Mouse (Mus musculus): ENCODE measurements around the gene Myo18b. TPM values are rescaled to one million over a fixed set of nuclear protein-coding genes. Genes with fewer than 3 reads are reported as not detected.

The Myo18b gene
- polyA plus RNA-seq, 1 experiment from 2014 or later, result 1.8 TPM

GRCm38 (mm10) chr5:112769721-112770119, 126.4 kb downstream of the Myo18b start:
- WGBS, result 40% methylated on average over 4 of the region's 4 CpGs
- H3K27ac ChIP-seq (replicated peaks), result peak overlapping the region; percentile 65
- no peak overlapping the region for H3K4me3 ChIP-seq
- ATAC-seq (ENCODE audit: low FRiP score, low read depth), result 0 out of 2 replicates have a peak, but pooled peaks have one; percentile 27
- H3K4me1 ChIP-seq, result peaks cover 14% of the 10 kb centered on the region
- no peaks in the 10 kb centered on the region for H3K9me3 ChIP-seq
- H3K27me3 ChIP-seq, result peaks cover 1% of the 10 kb centered on the region; the same call in 1 of the 2 replicates
- no peak overlapping the region for H3K4me2 ChIP-seq (replicated peaks)
- H3K36me3 ChIP-seq, result no peaks in the 10 kb centered on the region
- no peak overlapping the region for H3K9ac ChIP-seq (replicated peaks)

- H3K36me3 ChIP-seq, result no peaks in the 10 kb centered on the region
- no peak overlapping the region for H3K4me2 ChIP-seq (replicated peaks)
- H3K9ac ChIP-seq (replicated peaks), result no peak overlapping the region
- H3K27me3 ChIP-seq, result peaks cover 3% of the 10 kb centered on the region; the same call in 1 of the 2 replicates
- peak overlapping the region; percentile 65 for H3K27ac ChIP-seq (replicated peaks)
- peaks cover 14% of the 10 kb centered on the region for H3K4me1 ChIP-seq
- H3K4me3 ChIP-seq, result no peak overlapping the region
- 54% methylated on average over 11 of the region's 11 CpGs for WGBS
- H3K9me3 ChIP-seq, result no peaks in the 10 kb centered on the region
- ATAC-seq (ENCODE audit: low FRiP score, low read depth), result no peak
Observed at GRCm38 (mm10) chr5:112769020-112769720, 127.0 kb downstream of the Myo18b start.

GRCm38 (mm10) chr5:112768556-112768955, 127.6 kb downstream of the Myo18b start:
- no peak for ATAC-seq (ENCODE audit: low FRiP score, low read depth)
- H3K4me2 ChIP-seq (replicated peaks), result no peak overlapping the region
- H3K36me3 ChIP-seq, result no peaks in the 10 kb centered on the region
- H3K27me3 ChIP-seq, result peaks cover 3% of the 10 kb centered on the region; the same call in 1 of the 2 replicates
- no peak overlapping the region for H3K4me3 ChIP-seq
- H3K9me3 ChIP-seq, result no peaks in the 10 kb centered on the region
- H3K27ac ChIP-seq (replicated peaks), result no peak overlapping the region
- peaks cover 12% of the 10 kb centered on the region for H3K4me1 ChIP-seq
- H3K9ac ChIP-seq (replicated peaks), result no peak overlapping the region
- 95% methylated on average over 5 of the region's 5 CpGs for WGBS

GRCm38 (mm10) chr5:112761415-112762075, 134.6 kb downstream of the Myo18b start:
- H3K9ac ChIP-seq (replicated peaks), result no peak overlapping the region
- H3K9me3 ChIP-seq, result no peaks in the 10 kb centered on the region
- no peak overlapping the region for H3K4me2 ChIP-seq (replicated peaks)
- no peak overlapping the region for H3K4me3 ChIP-seq
- 80% methylated on average over 3 of the region's 3 CpGs for WGBS
- H3K27ac ChIP-seq (replicated peaks), result no peak overlapping the region
- ATAC-seq (ENCODE audit: low FRiP score, low read depth), result no peak
- peaks cover 6% of the 10 kb centered on the region; the same call in 1 of the 2 replicates for H3K27me3 ChIP-seq
- H3K36me3 ChIP-seq, result no peaks in the 10 kb centered on the region
- no peaks in the 10 kb centered on the region for H3K4me1 ChIP-seq

GRCm38 (mm10) chr5:112755581-112755980, 140.6 kb downstream of the Myo18b start:
- Histone ChIP-seq H3K27ac (replicated peaks) (peak overlapping the region; percentile 52), H3K36me3 (no peaks in the 10 kb centered on the region), H3K4me1 (peaks cover 6% of the 10 kb centered on the region), H3K4me3 (no peak overlapping the region), H3K9ac (replicated peaks) (no peak overlapping the region), H3K4me2 (replicated peaks) (no peak overlapping the region), H3K9me3 (no peaks in the 10 kb centered on the region), H3K27me3 (0 out of 2 replicates have a peak, but pooled peaks cover 3% of the 10 kb centered on the region)
- 34% methylated on average over 10 of the region's 10 CpGs for WGBS
- ATAC-seq (ENCODE audit: low FRiP score, low read depth), result no peak

GRCm38 (mm10) chr5:112749634-112750033, 146.5 kb downstream of the Myo18b start:
- H3K27ac ChIP-seq (replicated peaks), result peak overlapping the region; percentile 57
- H3K4me3 ChIP-seq, result no peak overlapping the region
- no peaks in the 10 kb centered on the region for H3K36me3 ChIP-seq
- no peaks in the 10 kb centered on the region for H3K9me3 ChIP-seq
- WGBS, result 60% methylated on average over 5 of the region's 5 CpGs
- H3K4me1 ChIP-seq, result peaks cover 15% of the 10 kb centered on the region
- no peak overlapping the region for H3K9ac ChIP-seq (replicated peaks)
- 0 out of 2 replicates have a peak, but pooled peaks have one; percentile 16 for ATAC-seq (ENCODE audit: low FRiP score, low read depth)
- H3K4me2 ChIP-seq (replicated peaks), result no peak overlapping the region
- H3K27me3 ChIP-seq, result no peaks in the 10 kb centered on the region

- no peaks in the 10 kb centered on the region for H3K36me3 ChIP-seq
Observed at GRCm38 (mm10) chr5:112748001-112748719, 148.0 kb downstream of the Myo18b start.

GRCm38 (mm10) chr5:112747306-112747930, 148.7 kb downstream of the Myo18b start:
- H3K27me3 ChIP-seq, result no peaks in the 10 kb centered on the region
- no peak overlapping the region for H3K4me3 ChIP-seq
- H3K36me3 ChIP-seq, result no peaks in the 10 kb centered on the region
- H3K4me1 ChIP-seq, result peaks cover 21% of the 10 kb centered on the region
- no peak overlapping the region for H3K4me2 ChIP-seq (replicated peaks)
- H3K9ac ChIP-seq (replicated peaks), result no peak overlapping the region
- H3K27ac ChIP-seq (replicated peaks), result peak overlapping the region; percentile 35
- WGBS, result 67% methylated on average over 8 of the region's 8 CpGs
- no peak for ATAC-seq (ENCODE audit: low FRiP score, low read depth)
- no peaks in the 10 kb centered on the region for H3K9me3 ChIP-seq

More at GRCm38 (mm10) chr5:112748001-112748719, 148.0 kb downstream of the Myo18b start:
- no peak overlapping the region for H3K4me2 ChIP-seq (replicated peaks)
- peaks cover 16% of the 10 kb centered on the region for H3K4me1 ChIP-seq
- ATAC-seq (ENCODE audit: low FRiP score, low read depth), result no peak
- peak overlapping the region; percentile 35; the same call in 1 of the 2 replicates for H3K27ac ChIP-seq (replicated peaks)
- H3K9me3 ChIP-seq, result no peaks in the 10 kb centered on the region
- H3K9ac ChIP-seq (replicated peaks), result no peak overlapping the region
- H3K4me3 ChIP-seq, result no peak overlapping the region
- 44% methylated on average over 21 of the region's 21 CpGs for WGBS
- no peaks in the 10 kb centered on the region for H3K27me3 ChIP-seq

- Histone ChIP-seq H3K36me3 (no peaks in the 10 kb centered on the region), H3K4me2 (replicated peaks) (no peak overlapping the region), H3K4me3 (no peak overlapping the region), H3K9ac (replicated peaks) (no peak overlapping the region), H3K27me3 (no peaks in the 10 kb centered on the region), H3K4me1 (peaks cover 21% of the 10 kb centered on the region), H3K9me3 (no peaks in the 10 kb centered on the region), H3K27ac (replicated peaks) (no peak overlapping the region)
- 74% methylated on average over 6 of the region's 6 CpGs for WGBS
- no peak for ATAC-seq (ENCODE audit: low FRiP score, low read depth)
Observed at GRCm38 (mm10) chr5:112745176-112745575, 151.0 kb downstream of the Myo18b start.

GRCm38 (mm10) chr5:112744571-112744970, 151.6 kb downstream of the Myo18b start:
- ATAC-seq (ENCODE audit: low FRiP score, low read depth), result no peak
- WGBS, result 85% methylated on average over 11 of the region's 11 CpGs
- Histone ChIP-seq H3K27ac (replicated peaks) (no peak overlapping the region), H3K27me3 (no peaks in the 10 kb centered on the region), H3K4me2 (replicated peaks) (no peak overlapping the region), H3K4me3 (no peak overlapping the region), H3K9me3 (no peaks in the 10 kb centered on the region), H3K9ac (replicated peaks) (no peak overlapping the region), H3K4me1 (peaks cover 21% of the 10 kb centered on the region), H3K36me3 (no peaks in the 10 kb centered on the region)

GRCm38 (mm10) chr5:112743121-112743520, 153.0 kb downstream of the Myo18b start:
- no peak for ATAC-seq (ENCODE audit: low FRiP score, low read depth)
- H3K27ac ChIP-seq (replicated peaks), result peak overlapping the region; percentile 21
- H3K36me3 ChIP-seq, result no peaks in the 10 kb centered on the region
- WGBS, result 76% methylated on average over 9 of the region's 9 CpGs
- no peak overlapping the region for H3K4me2 ChIP-seq (replicated peaks)
- no peak overlapping the region for H3K9ac ChIP-seq (replicated peaks)
- H3K9me3 ChIP-seq, result no peaks in the 10 kb centered on the region
- H3K27me3 ChIP-seq, result no peaks in the 10 kb centered on the region
- H3K4me3 ChIP-seq, result no peak overlapping the region
- peaks cover 17% of the 10 kb centered on the region for H3K4me1 ChIP-seq
